Mouse (Mus musculus) embryo, embryonic 11 days (tissue): ENCODE measurements at regions not wholly inside any gene's neighbourhood (a gene's known extent, or its start where the extent isn't known, plus 50 kb on each side); places are given as distances from the start of the nearest gene placed in this dataset.

Experiments
- DNase-seq: peaks from one replicate; pipeline ENCODE4 v3.0.0-alpha.2; 2015

- no peak for DNase-seq
Measured at GRCm38 (mm10) chr6:109370286-109370685, 541.8 kb downstream of the Edem1 start.

- DNase-seq: peak; percentile 9
Measured at GRCm38 (mm10) chr6:109371931-109372330, 543.5 kb downstream of the Edem1 start.

- no peak for DNase-seq
Measured at GRCm38 (mm10) chr6:109387212-109387611, 558.8 kb downstream of the Edem1 start.

- DNase-seq: no peak
Measured at GRCm38 (mm10) chr6:109389781-109390180, 561.3 kb downstream of the Edem1 start.

- peak; percentile 21 for DNase-seq
Measured at GRCm38 (mm10) chr6:109398690-109399089, 570.2 kb downstream of the Edem1 start.

GRCm38 (mm10) chr6:109419505-109420239 lies 591.2 kb downstream of the Edem1 start:
- DNase-seq: no peak

- DNase-seq: no peak
Measured at GRCm38 (mm10) chr6:109433596-109433995, 605.2 kb downstream of the Edem1 start.
